Comparison of ENCODE assay signal across 8 mouse cellular contexts in genomic region chr5:123973299-123974178, GRCm38 (mm10). TPM values are rescaled to one million over a fixed set of nuclear protein-coding genes. Genes with fewer than 3 reads are reported as not detected.
DNase-seq lines count a peak whose midpoint lies in the region; ATAC-seq and TF ChIP-seq lines count a peak whose summit lies in the region.

TSS of gene Hip1r (plus strand) at chr5:123973628.

- no peaks in the 10 kb centered on the region for H3K9me3 ChIP-seq in forebrain, embryonic 10.5 days
- no peaks in the 10 kb centered on the region for H3K9me3 ChIP-seq in heart, embryonic 16.5 days (replicated peaks; ENCODE audit: control insufficient read depth, low read length)
- H3K9me3 ChIP-seq in liver, postnatal 0 days (ENCODE audit: low read length) = no peaks in the 10 kb centered on the region
- no peaks in the 10 kb centered on the region for H3K9me3 ChIP-seq in neural tube, embryonic 13.5 days

- peak; percentile 43 for DNase-seq in ES-CJ7 (ENCODE audit: low read depth, low spot score)
- peak; percentile 30 for DNase-seq in c-Kit-negative CD71-positive TER-119-positive erythroid progenitor cells, embryonic 14.5 days (ENCODE audit: low read depth, low spot score)
- peak; percentile 58 for DNase-seq in forebrain, embryonic 10.5 days (ENCODE audit: extremely low spot score, low spot score)
- DNase-seq in kidney, postnatal 25 days = peak; percentile 91 to 95
- DNase-seq in liver, postnatal 0 days = peak; percentile 92
- peak; percentile 73 for DNase-seq in thymus, adult 2 months

- no peak for TF ChIP-seq POLR2A in thymus, adult 2 months (IDR thresholded peaks at IDR 0.05; ENCODE audit: control insufficient read depth, extremely low read depth, insufficient read depth, low read length, poor library complexity)

- TF ChIP-seq CTCF in liver, postnatal 0 days (IDR thresholded peaks at IDR 0.05; ENCODE audit: low read depth) = no peak
- no peak for TF ChIP-seq CTCF in thymus, adult 2 months (IDR thresholded peaks at IDR 0.05; ENCODE audit: borderline replicate concordance, control insufficient read depth, extremely low read depth, insufficient read depth, low read length, poor library complexity)

- H3K9ac ChIP-seq in heart, embryonic 16.5 days (ENCODE audit: low read length) = peak within 1 kb of the TSS; percentile 87
- peak within 1 kb of the TSS; percentile 82 for H3K9ac ChIP-seq in liver, postnatal 0 days (replicated peaks)
- H3K9ac ChIP-seq in neural tube, embryonic 13.5 days = peak within 1 kb of the TSS; percentile 84

- H3K27me3 ChIP-seq in forebrain, embryonic 10.5 days (ENCODE audit: poor library complexity, severe bottlenecking) = peaks cover 46% of the 10 kb centered on the region
- H3K27me3 ChIP-seq in heart, embryonic 16.5 days (ENCODE audit: control insufficient read depth, insufficient read depth, low read length) = peaks cover 12% of the 10 kb centered on the region
- H3K27me3 ChIP-seq in liver, postnatal 0 days (ENCODE audit: insufficient read depth, low read length) = peaks cover 6% of the 10 kb centered on the region; the same call in 1 of the 2 replicates
- H3K27me3 ChIP-seq in neural tube, embryonic 13.5 days = peaks cover 44% of the 10 kb centered on the region
- no peaks in the 10 kb centered on the region for H3K27me3 ChIP-seq in thymus, adult 2 months (ENCODE audit: control insufficient read depth, insufficient read depth, low read length)

- no peak for TF ChIP-seq EP300 in liver, postnatal 0 days (IDR thresholded peaks at IDR 0.05; ENCODE audit: low read depth)

- H3K4me3 ChIP-seq in forebrain, embryonic 10.5 days = peak within 1 kb of the TSS; percentile 78
- H3K4me3 ChIP-seq in heart, embryonic 16.5 days (ENCODE audit: low read length) = peak within 1 kb of the TSS; percentile 84
- H3K4me3 ChIP-seq in liver, postnatal 0 days (ENCODE audit: low read depth, low read length) = peak within 1 kb of the TSS; percentile 72
- peak within 1 kb of the TSS; percentile 77 for H3K4me3 ChIP-seq in neural tube, embryonic 13.5 days
- H3K4me3 ChIP-seq in thymus, adult 2 months (ENCODE audit: control insufficient read depth, insufficient read depth, low read length) = peak within 1 kb of the TSS; percentile 76

- WGBS in forebrain, embryonic 10.5 days = under 1% methylated on average over 106 of the region's 106 CpGs
- WGBS in heart, embryonic 16.5 days = 1% methylated on average over 89 of the region's 106 CpGs
- WGBS in liver, postnatal 0 days (ENCODE audit: insufficient replicate concordance) = under 1% methylated on average over 62 of the region's 106 CpGs
- WGBS in neural tube, embryonic 13.5 days = under 1% methylated on average over 87 of the region's 106 CpGs
- under 1% methylated on average over 106 of the region's 106 CpGs for WGBS in thymus, adult 2 months

- peak within 1 kb of the TSS; percentile 93 for H3K4me2 ChIP-seq in heart, embryonic 16.5 days (ENCODE audit: low read depth, low read length)
- peak within 1 kb of the TSS; percentile 89 for H3K4me2 ChIP-seq in liver, postnatal 0 days (ENCODE audit: low read depth, low read length)
- H3K4me2 ChIP-seq in neural tube, embryonic 13.5 days = peak within 1 kb of the TSS; percentile 93

- H3K27ac ChIP-seq in forebrain, embryonic 10.5 days = peak within 1 kb of the TSS; percentile 82
- H3K27ac ChIP-seq in heart, embryonic 16.5 days (ENCODE audit: low read length) = peak within 1 kb of the TSS; percentile 65
- peak within 1 kb of the TSS; percentile 91 for H3K27ac ChIP-seq in liver, postnatal 0 days (ENCODE audit: low read depth)
- H3K27ac ChIP-seq in neural tube, embryonic 13.5 days (replicated peaks) = peak within 1 kb of the TSS; percentile 33; the same call in 1 of the 2 replicates
- no peak within 1 kb of the TSS; the same call in 1 of the 2 replicates for H3K27ac ChIP-seq in thymus, adult 2 months (ENCODE audit: control insufficient read depth, insufficient read depth, low read length)

- H3K36me3 ChIP-seq in forebrain, embryonic 10.5 days (replicated peaks) = no peaks in the 10 kb centered on the region
- H3K36me3 ChIP-seq in heart, embryonic 16.5 days (ENCODE audit: control insufficient read depth, insufficient read depth) = no peaks in the 10 kb centered on the region
- H3K36me3 ChIP-seq in liver, postnatal 0 days (replicated peaks; ENCODE audit: insufficient read depth, low read length) = no peaks in the 10 kb centered on the region
- no peaks in the 10 kb centered on the region for H3K36me3 ChIP-seq in neural tube, embryonic 13.5 days
- no peaks in the 10 kb centered on the region for H3K36me3 ChIP-seq in thymus, adult 2 months (ENCODE audit: control insufficient read depth, insufficient read depth, low read length)

- H3K4me1 ChIP-seq in forebrain, embryonic 10.5 days = peaks cover 39% of the 10 kb centered on the region
- H3K4me1 ChIP-seq in heart, embryonic 16.5 days (ENCODE audit: control insufficient read depth, insufficient read depth, low read length) = peaks cover 24% of the 10 kb centered on the region
- H3K4me1 ChIP-seq in liver, postnatal 0 days (ENCODE audit: insufficient read depth) = peaks cover 23% of the 10 kb centered on the region
- H3K4me1 ChIP-seq in neural tube, embryonic 13.5 days (replicated peaks) = peaks cover 24% of the 10 kb centered on the region
- H3K4me1 ChIP-seq in thymus, adult 2 months (replicated peaks; ENCODE audit: control insufficient read depth, insufficient read depth, low read length) = peaks cover 14% of the 10 kb centered on the region

- peak; percentile 79 for ATAC-seq in heart, embryonic 16.5 days (replicated peaks; ENCODE audit: extremely low read depth, insufficient read depth, low FRiP score)
- peak; percentile 79 for ATAC-seq in liver, postnatal 0 days
- peak; percentile 83 for ATAC-seq in neural tube, embryonic 13.5 days (ENCODE audit: low read depth)

RNA-seq across cellular contexts. Expression of gene Hip1r, which starts in this region (rescaled TPM):
- polyA plus RNA-seq in forebrain, embryonic 10.5 days (2016; fragmentation: Nextera tagmentation; extraction: Ambion mirVana) = 7.7 and 11.1 TPM in 2 replicates
- 11.2 and 11.7 TPM in 2 replicates for polyA plus RNA-seq in heart, embryonic 16.5 days (2015; fragmentation: Nextera tagmentation; extraction: Ambion mirVana)
- 10.1 and 13.5 TPM in 2 replicates for polyA plus RNA-seq in liver, postnatal 0 days (2015; fragmentation: Nextera tagmentation; extraction: Ambion mirVana)
- 17.1 and 22.3 TPM in 2 replicates for polyA plus RNA-seq in neural tube, embryonic 13.5 days (2015; fragmentation: Nextera tagmentation; extraction: Ambion mirVana)
- 12.5 and 13.8 TPM in 2 replicates for polyA plus RNA-seq in thymus, adult 2 months (2012; rRNA removed)

Comparison
In these comparisons a context has a peak if more than half of its experiments do, and no peak if none do; other contexts are left out.
1. DNase-seq: peak in every context shown above with its lines; median percentile 93 in kidney, postnatal 25 days; 92 in liver, postnatal 0 days; 73 in thymus, adult 2 months; 58 in forebrain, embryonic 10.5 days; 43 in ES-CJ7; 30 in c-Kit-negative CD71-positive TER-119-positive erythroid progenitor cells, embryonic 14.5 days.